Mouse (Mus musculus): Measurements from ENCODE around the gene Gm17018.

Gm17018 gene

DNA sequence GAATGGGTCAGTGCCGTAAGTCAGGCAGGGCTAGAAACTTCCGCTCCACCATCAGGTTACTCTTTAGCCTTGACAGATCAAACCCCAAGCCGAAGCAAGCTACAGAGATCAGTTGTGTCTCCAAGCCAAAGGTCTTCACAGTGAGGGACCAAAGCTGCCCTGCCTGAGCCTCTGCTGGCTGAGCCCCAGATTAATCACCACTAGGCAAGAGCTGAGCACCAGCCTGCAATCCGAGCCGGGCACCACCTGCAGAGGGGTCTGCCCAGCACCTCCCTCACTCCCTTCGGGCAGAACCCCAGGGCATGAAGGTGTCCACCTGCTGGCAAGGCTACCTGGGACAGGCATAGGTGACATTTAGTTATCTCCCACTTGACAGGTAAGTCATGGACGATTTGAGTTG is 60.6 kb downstream of the Gm17018 start:
- in situ Hi-C loops (cut with MboI, MseI): no loop called here

DNA sequence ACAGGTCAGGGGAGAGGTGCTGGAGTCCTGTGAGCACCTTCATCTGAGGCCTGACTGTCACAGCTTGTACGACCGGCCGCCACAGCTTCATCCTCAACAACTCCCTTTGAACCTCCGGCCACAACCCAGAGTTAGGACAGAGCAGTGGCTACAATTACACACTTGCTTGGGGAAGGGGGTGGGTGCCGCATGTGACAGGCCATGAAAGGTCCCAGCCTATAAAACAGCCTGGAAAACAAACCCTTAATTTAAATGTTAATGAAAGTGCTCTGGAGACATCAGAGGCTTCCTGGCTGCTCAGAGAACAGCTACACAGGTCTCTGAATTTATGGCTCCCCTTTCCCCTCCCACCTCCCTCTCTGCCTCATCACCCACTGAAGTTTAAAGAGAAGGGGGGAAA is 61.7 kb downstream of the Gm17018 start:
- in situ Hi-C loops (cut with MboI, MseI): no loop called here

DNA sequence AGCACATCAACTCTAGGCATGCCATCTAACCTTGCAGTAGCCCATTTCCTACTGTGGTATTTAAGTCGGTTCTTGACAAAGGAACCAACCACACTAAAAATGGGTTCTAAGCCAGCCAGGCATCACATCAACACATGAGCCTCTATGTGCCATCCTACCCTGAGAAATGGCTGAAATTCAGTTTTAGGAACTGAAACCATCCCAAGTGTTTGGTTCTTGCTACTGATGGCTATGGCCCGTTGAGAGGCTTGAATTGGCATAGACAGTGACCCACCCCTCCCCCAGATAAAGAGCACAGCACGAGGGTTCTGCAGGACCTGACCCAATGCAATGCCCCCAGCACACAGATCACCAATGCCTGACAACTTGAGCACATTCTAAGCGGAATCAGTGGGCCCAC is 63.3 kb downstream of the Gm17018 start:
- in situ Hi-C loops (cut with MboI, MseI): no loop called here

DNA sequence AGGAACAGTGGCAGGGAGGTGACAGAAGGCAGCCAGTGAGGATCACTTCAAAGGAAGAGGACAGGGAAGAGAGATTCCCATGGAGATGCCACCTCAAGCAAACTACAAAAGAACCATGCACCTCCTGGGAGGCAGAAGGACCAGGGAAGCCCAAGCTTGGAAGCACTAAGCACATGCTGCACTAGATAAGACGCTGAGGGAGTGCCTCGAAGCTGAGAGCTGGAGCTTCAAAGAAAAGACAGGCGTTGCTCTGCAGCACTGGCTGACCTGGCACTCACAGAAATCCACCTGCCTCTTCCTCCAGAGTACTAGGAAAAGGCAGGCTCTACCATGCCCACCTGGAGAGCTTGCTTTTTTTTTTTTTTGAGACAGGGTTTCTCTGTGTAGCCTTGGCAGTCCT is 66.6 kb downstream of the Gm17018 start:
- in situ Hi-C loops (cut with MboI, MseI): no loop called here

DNA sequence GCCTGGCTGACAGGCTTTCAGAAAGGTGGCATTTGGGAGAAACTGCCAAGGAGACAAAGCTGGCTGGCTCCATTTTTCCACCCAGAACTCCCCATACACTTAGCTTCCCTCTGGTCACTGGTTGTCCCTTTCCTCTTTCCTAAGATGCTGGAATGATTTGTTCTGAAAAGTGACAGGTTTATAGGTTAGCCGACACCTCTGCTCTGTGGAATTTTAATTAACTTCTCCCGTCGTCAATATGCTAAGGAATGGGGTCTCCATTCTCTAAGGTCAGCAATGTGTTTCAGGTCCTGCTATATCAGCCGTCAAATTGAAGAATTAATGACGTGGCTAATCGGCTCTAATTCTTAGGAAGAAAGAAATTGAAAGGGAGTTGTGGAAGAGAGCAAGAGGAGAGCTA is 68.2 kb downstream of the Gm17018 start:
- in situ Hi-C loops (cut with MboI, MseI): no loop called here

DNA sequence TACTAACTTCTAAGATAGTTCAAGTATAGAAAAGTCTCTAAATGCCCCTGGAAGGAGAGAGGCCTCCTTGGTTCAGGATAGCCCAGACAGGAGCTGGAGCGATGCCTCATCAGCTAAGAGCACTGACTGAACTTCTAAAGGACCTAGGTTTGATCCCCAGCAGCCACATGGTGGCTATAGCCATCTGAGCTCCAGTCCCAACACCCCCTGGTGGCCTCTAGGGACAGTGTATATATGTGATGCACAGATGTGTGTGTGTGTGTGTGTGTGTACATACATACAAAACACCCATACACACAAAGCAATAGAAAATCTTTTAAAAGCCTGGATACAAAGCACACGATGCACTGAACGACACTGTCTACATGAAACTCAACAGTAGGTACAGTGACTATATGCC is 68.8 kb downstream of the Gm17018 start:
- in situ Hi-C loops (cut with MboI, MseI): no loop called here
